Mouse (Mus musculus): Measurements from ENCODE around the gene Acvr2b. TPM values are rescaled to one million over a fixed set of nuclear protein-coding genes. Genes with fewer than 3 reads are reported as not detected.

The Acvr2b gene
- polyA plus RNA-seq, 1 experiment from 2014 or later = 31.1 TPM

DNA sequence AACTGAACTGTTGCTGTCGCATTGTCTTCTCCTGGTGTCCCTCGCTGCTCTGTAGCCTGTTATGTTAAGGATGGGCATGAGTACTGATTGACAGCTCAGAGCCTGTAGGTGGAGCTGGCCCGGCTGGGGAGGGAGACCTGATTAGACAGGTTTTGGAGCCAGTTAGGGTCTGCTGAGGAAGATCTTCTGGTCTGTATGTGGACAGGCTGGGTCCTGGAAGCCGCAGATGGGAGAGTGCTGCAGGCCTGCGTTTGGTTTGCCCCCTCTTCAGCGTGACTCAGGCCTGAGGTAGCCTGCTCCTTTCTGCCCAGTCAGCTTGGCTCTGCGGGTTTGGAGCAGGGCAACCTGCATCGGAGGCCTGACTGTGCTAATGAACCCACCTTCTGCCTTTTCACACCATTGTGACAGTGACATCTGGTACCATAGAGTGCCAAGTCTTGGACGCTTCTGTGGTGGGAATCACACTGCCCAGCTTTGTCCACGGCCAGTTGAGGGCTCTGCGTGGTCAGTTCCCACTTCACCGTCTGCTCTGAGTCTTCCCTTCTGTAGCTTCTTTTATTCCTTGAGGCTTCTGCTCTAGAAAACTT is 18.0 kb downstream of the Acvr2b start:
- Histone ChIP-seq H3K4me2 (ENCODE audit: low read length) (no peak overlapping the region), H3K27ac (ENCODE audit: low read depth) (no peak overlapping the region), H3K36me3 (ENCODE audit: control insufficient read depth, insufficient read depth, low read length) (no peaks in the 10 kb centered on the region), H3K9me3 (ENCODE audit: control insufficient read depth, low read length) (no peaks in the 10 kb centered on the region), H3K4me1 (replicated peaks; ENCODE audit: control insufficient read depth, insufficient read depth, low read length) (peaks cover 14% of the 10 kb centered on the region), H3K4me3 (ENCODE audit: low read depth, low read length) (no peak overlapping the region), H3K9ac (ENCODE audit: low read length) (no peak overlapping the region), H3K27me3 (replicated peaks; ENCODE audit: control insufficient read depth, insufficient read depth, low read length) (no peaks in the 10 kb centered on the region)
- DNase-seq (ENCODE audit: low spot score) (no peak), ATAC-seq (replicated peaks; ENCODE audit: low FRiP score, low TSS enrichment, low read depth) (no peak)
- 84% methylated on average over 12 of the region's 12 CpGs for WGBS

DNA sequence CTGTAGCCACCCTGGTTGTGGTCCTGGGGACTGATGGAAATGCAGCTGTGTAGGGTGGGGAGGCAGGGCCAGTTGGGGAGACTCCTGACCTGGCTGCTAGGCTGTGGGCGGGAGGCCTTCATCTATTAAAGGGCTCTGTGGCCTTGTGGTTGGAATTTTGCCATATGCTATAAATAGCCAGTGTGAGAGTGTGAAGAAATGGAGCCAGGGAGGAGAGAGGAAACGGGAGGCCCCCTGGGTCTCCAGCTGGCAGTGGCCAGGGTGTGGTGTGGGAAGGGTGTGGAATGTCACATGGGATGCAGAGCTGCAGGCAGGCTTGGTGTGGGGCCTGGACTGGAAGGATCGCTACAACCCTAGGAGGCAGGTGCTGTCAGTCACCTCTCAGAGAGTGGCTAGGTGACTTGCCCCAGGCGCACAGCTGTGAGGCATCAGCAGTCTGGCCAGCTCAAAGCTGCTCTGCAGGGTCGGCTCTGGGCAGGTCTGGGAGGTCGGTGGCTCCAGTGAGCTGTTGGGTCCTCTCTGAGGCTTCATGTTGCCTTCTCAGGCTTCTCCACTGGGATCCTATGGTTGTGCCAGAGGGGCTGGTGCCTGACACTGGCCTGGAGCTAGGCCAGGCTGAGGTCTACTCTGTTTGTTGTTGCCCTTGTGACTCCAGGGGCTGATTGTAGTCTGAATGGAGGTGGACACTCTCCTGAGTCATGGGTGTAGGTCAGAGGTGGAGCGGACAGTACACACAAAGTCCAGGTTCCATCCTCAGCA is 23.5 kb downstream of the Acvr2b start:
- H3K27me3 ChIP-seq (replicated peaks; ENCODE audit: control insufficient read depth, insufficient read depth, low read length) = no peaks in the 10 kb centered on the region
- H3K4me1 ChIP-seq (replicated peaks; ENCODE audit: control insufficient read depth, insufficient read depth, low read length) = peaks cover 30% of the 10 kb centered on the region
- no peak overlapping the region for H3K4me3 ChIP-seq (ENCODE audit: low read depth, low read length)
- peak overlapping the region; percentile 40 for H3K27ac ChIP-seq (ENCODE audit: low read depth)
- no peaks in the 10 kb centered on the region for H3K9me3 ChIP-seq (ENCODE audit: control insufficient read depth, low read length)
- peak overlapping the region; percentile 18; the same call in 1 of the 2 replicates for H3K4me2 ChIP-seq (ENCODE audit: low read length)
- WGBS = 30% methylated on average over 7 of the region's 7 CpGs
- DNase-seq (ENCODE audit: low spot score) (peak; percentile 75), ATAC-seq (replicated peaks; ENCODE audit: low FRiP score, low TSS enrichment, low read depth) (peak; percentile 80)
- H3K9ac ChIP-seq (ENCODE audit: low read length) = 0 out of 2 replicates have a peak overlapping the region, but pooled peaks have one; percentile 18
- peaks cover 24% of the 10 kb centered on the region for H3K36me3 ChIP-seq (ENCODE audit: control insufficient read depth, insufficient read depth, low read length)

DNA sequence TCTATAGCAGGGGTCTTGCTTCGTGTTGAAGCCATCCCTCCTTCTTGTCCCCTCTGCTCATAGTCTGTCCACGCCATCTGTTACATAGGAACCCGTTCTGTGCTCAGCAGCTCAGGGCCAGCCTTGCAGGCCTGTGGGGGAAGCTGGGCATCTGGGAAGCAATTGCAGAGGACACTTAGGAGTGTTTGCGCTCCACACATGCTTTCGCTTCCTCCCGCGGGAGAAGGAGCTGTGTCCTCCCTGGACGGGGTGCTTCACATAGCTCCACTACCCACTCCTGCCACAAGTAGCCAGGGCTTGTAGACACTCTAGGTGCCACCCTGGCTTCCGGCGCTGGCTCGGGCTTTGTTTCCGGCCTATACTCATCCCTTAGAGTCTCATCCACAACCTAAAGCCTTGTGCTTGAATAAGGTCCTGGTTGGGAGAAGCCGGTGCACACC is 24.1 kb downstream of the Acvr2b start:
- Histone ChIP-seq H3K4me3 (ENCODE audit: low read depth, low read length) (no peak overlapping the region), H3K27me3 (replicated peaks; ENCODE audit: control insufficient read depth, insufficient read depth, low read length) (no peaks in the 10 kb centered on the region), H3K9ac (ENCODE audit: low read length) (no peak overlapping the region), H3K27ac (ENCODE audit: low read depth) (peak overlapping the region; percentile 40; the same call in 1 of the 2 replicates), H3K4me2 (ENCODE audit: low read length) (no peak overlapping the region), H3K36me3 (ENCODE audit: control insufficient read depth, insufficient read depth, low read length) (peaks cover 27% of the 10 kb centered on the region), H3K9me3 (ENCODE audit: control insufficient read depth, low read length) (no peaks in the 10 kb centered on the region), H3K4me1 (replicated peaks; ENCODE audit: control insufficient read depth, insufficient read depth, low read length) (peaks cover 30% of the 10 kb centered on the region)
- DNase-seq (ENCODE audit: low spot score) = no peak
- ATAC-seq (replicated peaks; ENCODE audit: low FRiP score, low TSS enrichment, low read depth) = no peak
- WGBS = 82% methylated on average over 13 of the region's 13 CpGs

GRCm38 (mm10) chr9:119426483-119426882 is 24.6 kb downstream of the Acvr2b start:
- ATAC-seq (replicated peaks; ENCODE audit: low FRiP score, low TSS enrichment, low read depth) (no peak), DNase-seq (ENCODE audit: low spot score) (no peak)
- Histone ChIP-seq H3K27me3 (replicated peaks; ENCODE audit: control insufficient read depth, insufficient read depth, low read length) (no peaks in the 10 kb centered on the region), H3K27ac (ENCODE audit: low read depth) (no peak overlapping the region), H3K9ac (ENCODE audit: low read length) (no peak overlapping the region), H3K4me3 (ENCODE audit: low read depth, low read length) (no peak overlapping the region), H3K4me2 (ENCODE audit: low read length) (no peak overlapping the region), H3K9me3 (ENCODE audit: control insufficient read depth, low read length) (no peaks in the 10 kb centered on the region), H3K36me3 (ENCODE audit: control insufficient read depth, insufficient read depth, low read length) (peaks cover 30% of the 10 kb centered on the region), H3K4me1 (replicated peaks; ENCODE audit: control insufficient read depth, insufficient read depth, low read length) (peaks cover 30% of the 10 kb centered on the region)
- 64% methylated on average over 7 of the region's 7 CpGs for WGBS

GRCm38 (mm10) chr9:119430311-119430710 is 28.4 kb downstream of the Acvr2b start:
- 0 out of 2 replicates have a peak, but pooled peaks have one; percentile 45 for ATAC-seq (replicated peaks; ENCODE audit: low FRiP score, low TSS enrichment, low read depth)
- peaks cover 61% of the 10 kb centered on the region for H3K36me3 ChIP-seq (ENCODE audit: control insufficient read depth, insufficient read depth, low read length)

GRCm38 (mm10) chr9:119435855-119436254 is 33.9 kb downstream of the Acvr2b start:
- Histone ChIP-seq H3K27ac (ENCODE audit: low read depth) (no peak overlapping the region), H3K27me3 (replicated peaks; ENCODE audit: control insufficient read depth, insufficient read depth, low read length) (no peaks in the 10 kb centered on the region), H3K4me3 (ENCODE audit: low read depth, low read length) (no peak overlapping the region), H3K4me2 (ENCODE audit: low read length) (no peak overlapping the region), H3K9me3 (ENCODE audit: control insufficient read depth, low read length) (no peaks in the 10 kb centered on the region), H3K4me1 (replicated peaks; ENCODE audit: control insufficient read depth, insufficient read depth, low read length) (no peaks in the 10 kb centered on the region), H3K9ac (ENCODE audit: low read length) (no peak overlapping the region), H3K36me3 (ENCODE audit: control insufficient read depth, insufficient read depth, low read length) (peaks cover 66% of the 10 kb centered on the region)
- ATAC-seq (replicated peaks; ENCODE audit: low FRiP score, low TSS enrichment, low read depth) (no peak), DNase-seq (ENCODE audit: low spot score) (no peak)
- 80% methylated on average over 2 of the region's 2 CpGs for WGBS

More at GRCm38 (mm10) chr9:119430311-119430710, 28.4 kb downstream of the Acvr2b start:
- no peak overlapping the region for H3K9ac ChIP-seq (ENCODE audit: low read length)
- H3K4me1 ChIP-seq (replicated peaks; ENCODE audit: control insufficient read depth, insufficient read depth, low read length) = peaks cover 16% of the 10 kb centered on the region
- no peaks in the 10 kb centered on the region for H3K27me3 ChIP-seq (replicated peaks; ENCODE audit: control insufficient read depth, insufficient read depth, low read length)
- WGBS = 48% methylated on average over 7 of the region's 7 CpGs
- H3K9me3 ChIP-seq (ENCODE audit: control insufficient read depth, low read length) = no peaks in the 10 kb centered on the region
- peak; percentile 78 for DNase-seq (ENCODE audit: low spot score)
- no peak overlapping the region for H3K4me2 ChIP-seq (ENCODE audit: low read length)
- H3K27ac ChIP-seq (ENCODE audit: low read depth) = no peak overlapping the region
- H3K4me3 ChIP-seq (ENCODE audit: low read depth, low read length) = no peak overlapping the region

- H3K9me3 ChIP-seq (ENCODE audit: control insufficient read depth, low read length) = no peaks in the 10 kb centered on the region
- H3K36me3 ChIP-seq (ENCODE audit: control insufficient read depth, insufficient read depth, low read length) = peaks cover 47% of the 10 kb centered on the region
- ATAC-seq (replicated peaks; ENCODE audit: low FRiP score, low TSS enrichment, low read depth) (no peak), DNase-seq (ENCODE audit: low spot score) (no peak)
- no peak overlapping the region for H3K4me3 ChIP-seq (ENCODE audit: low read depth, low read length)
- no peak overlapping the region for H3K27ac ChIP-seq (ENCODE audit: low read depth)
- H3K27me3 ChIP-seq (replicated peaks; ENCODE audit: control insufficient read depth, insufficient read depth, low read length) = no peaks in the 10 kb centered on the region
- H3K9ac ChIP-seq (ENCODE audit: low read length) = no peak overlapping the region
- no peak overlapping the region for H3K4me2 ChIP-seq (ENCODE audit: low read length)
- H3K4me1 ChIP-seq (replicated peaks; ENCODE audit: control insufficient read depth, insufficient read depth, low read length) = no peaks in the 10 kb centered on the region
- WGBS = 91% methylated on average over 12 of the region's 12 CpGs
Observed at GRCm38 (mm10) chr9:119438065-119438464, 36.1 kb downstream of the Acvr2b start.

- 89% methylated on average over 9 of the region's 9 CpGs for WGBS
- no peaks in the 10 kb centered on the region for H3K4me1 ChIP-seq (replicated peaks; ENCODE audit: control insufficient read depth, insufficient read depth, low read length)
- H3K4me3 ChIP-seq (ENCODE audit: low read depth, low read length) = no peak overlapping the region
- no peak overlapping the region for H3K27ac ChIP-seq (ENCODE audit: low read depth)
- DNase-seq (ENCODE audit: low spot score) (no peak), ATAC-seq (replicated peaks; ENCODE audit: low FRiP score, low TSS enrichment, low read depth) (no peak)
- no peak overlapping the region for H3K9ac ChIP-seq (ENCODE audit: low read length)
- H3K27me3 ChIP-seq (replicated peaks; ENCODE audit: control insufficient read depth, insufficient read depth, low read length) = no peaks in the 10 kb centered on the region
- H3K36me3 ChIP-seq (ENCODE audit: control insufficient read depth, insufficient read depth, low read length) = peaks cover 42% of the 10 kb centered on the region
- H3K4me2 ChIP-seq (ENCODE audit: low read length) = no peak overlapping the region
- H3K9me3 ChIP-seq (ENCODE audit: control insufficient read depth, low read length) = no peaks in the 10 kb centered on the region
Observed at GRCm38 (mm10) chr9:119438498-119439000, 36.6 kb downstream of the Acvr2b start.
